Mouse (Mus musculus): Measurements from ENCODE around the gene Hoxd9.

- no peak for TF ChIP-seq EP300 (IDR thresholded peaks at IDR 0.05)
- peak; percentile 90 for TF ChIP-seq CTCF (IDR thresholded peaks at IDR 0.05)
These were observed 4.7 kb downstream of the Hoxd9 start for GRCm38 (mm10) chr2:74701949-74702819.

All from lung, postnatal 0 days (tissue).